Mouse (Mus musculus) retina, postnatal 7 days (tissue): ENCODE data around the gene Acp1.

ENCODE experiments used
- DNase-seq: peaks from one replicate; pipeline ENCODE4 v3.0.0-alpha.2; 2012; ENCODE audit warnings: low read depth, low spot score

The Acp1 gene

GRCm38 (mm10) chr12:30864347-30864746 lies 47.0 kb downstream of the Acp1 start:
- no peak for DNase-seq

- no peak for DNase-seq
Measured at GRCm38 (mm10) chr12:30856172-30856571, 55.2 kb downstream of the Acp1 start.

- DNase-seq, result no peak
Measured at GRCm38 (mm10) chr12:30855442-30856159, 55.8 kb downstream of the Acp1 start.

GRCm38 (mm10) chr12:30851871-30852270 lies 59.5 kb downstream of the Acp1 start:
- no peak for DNase-seq

DNA sequence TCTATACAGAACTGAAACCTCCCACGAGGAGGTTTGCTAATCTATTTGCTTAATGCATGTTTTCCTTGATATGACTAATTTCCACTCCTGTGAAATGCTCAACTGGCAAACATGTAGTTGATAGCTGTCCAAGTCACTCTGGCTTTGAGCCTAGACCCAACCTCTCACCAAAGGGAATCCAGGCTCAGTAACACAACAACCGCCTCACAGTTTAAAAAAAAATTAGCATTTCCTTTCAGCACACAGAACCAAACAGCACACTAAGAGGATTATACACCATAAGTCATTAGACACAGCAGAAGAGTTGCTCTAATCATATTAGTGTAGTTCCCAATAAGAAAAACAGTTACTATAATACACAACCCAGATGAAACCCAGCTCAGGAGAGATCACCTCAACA lies 60.5 kb downstream of the Acp1 start:
- DNase-seq, result no peak

GRCm38 (mm10) chr12:30848521-30848920 lies 62.9 kb downstream of the Acp1 start:
- no peak for DNase-seq
